Mouse (Mus musculus): Measurements from ENCODE around the gene Bora.
"Not testable (repeated sequence)": the region's sequence is repeated elsewhere in the genome, so short reads cannot be mapped to it uniquely, and the experiment has no call there.

The Bora gene

GRCm38 (mm10) chr14:99046031-99046781, at the start of gene Bora, which contains the start of gene Mzt1:
Bora (plus strand) TSS chr14:99046222.
Mzt1 (minus strand) TSS chr14:99046134.
- DNase-seq, result peak; percentile 94 to 97

GRCm38 (mm10) chr14:99010224-99010919, 35.6 kb upstream of the Bora start:
- DNase-seq, result peak; percentile 66 to 68

GRCm38 (mm10) chr14:99010920-99011313, 35.1 kb upstream of the Bora start:
- DNase-seq, result peak in 1 of 2 experiments; percentile 8

- no peak for DNase-seq
Observed at GRCm38 (mm10) chr14:99018691-99019090, 27.3 kb upstream of the Bora start.

DNA sequence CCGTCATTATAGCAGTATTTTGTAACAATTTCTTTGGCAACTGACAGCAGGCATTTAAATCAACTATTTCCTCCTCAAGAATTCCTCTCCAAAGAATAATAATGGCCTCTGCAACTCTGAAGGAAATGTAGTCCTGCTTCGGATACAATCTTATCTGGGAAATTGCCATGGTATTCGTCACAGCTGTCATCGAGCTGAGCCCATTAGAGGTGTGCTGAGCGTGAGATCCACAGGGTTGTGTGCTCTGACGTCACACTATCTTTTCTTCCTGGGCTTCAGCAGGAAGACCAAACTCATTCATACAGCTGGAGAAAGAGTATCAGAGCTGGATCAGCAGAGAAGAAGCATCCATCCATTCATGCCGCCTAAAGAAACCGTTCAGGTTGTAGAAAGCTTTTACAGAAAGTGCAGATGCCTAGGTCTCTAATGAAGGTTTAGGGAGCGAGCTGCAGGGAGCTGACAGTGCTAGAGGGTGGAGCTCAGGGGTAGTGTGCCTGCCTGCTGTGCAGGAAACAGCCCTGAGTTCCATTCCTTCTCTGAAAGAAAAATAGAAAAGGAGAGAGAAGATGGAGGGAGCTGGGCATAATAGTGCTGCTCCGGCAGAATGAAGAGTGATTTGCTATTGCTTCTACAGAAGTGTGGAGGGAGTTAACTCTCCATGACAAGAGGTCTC, 26.8 kb upstream of the Bora start:
- no peak for DNase-seq

GRCm38 (mm10) chr14:99022346-99023086, 23.5 kb upstream of the Bora start:
- peak in 1 of 2 experiments; percentile 46 for DNase-seq

- no peak for DNase-seq
Observed at GRCm38 (mm10) chr14:99029987-99030386, 16.0 kb upstream of the Bora start.

DNA sequence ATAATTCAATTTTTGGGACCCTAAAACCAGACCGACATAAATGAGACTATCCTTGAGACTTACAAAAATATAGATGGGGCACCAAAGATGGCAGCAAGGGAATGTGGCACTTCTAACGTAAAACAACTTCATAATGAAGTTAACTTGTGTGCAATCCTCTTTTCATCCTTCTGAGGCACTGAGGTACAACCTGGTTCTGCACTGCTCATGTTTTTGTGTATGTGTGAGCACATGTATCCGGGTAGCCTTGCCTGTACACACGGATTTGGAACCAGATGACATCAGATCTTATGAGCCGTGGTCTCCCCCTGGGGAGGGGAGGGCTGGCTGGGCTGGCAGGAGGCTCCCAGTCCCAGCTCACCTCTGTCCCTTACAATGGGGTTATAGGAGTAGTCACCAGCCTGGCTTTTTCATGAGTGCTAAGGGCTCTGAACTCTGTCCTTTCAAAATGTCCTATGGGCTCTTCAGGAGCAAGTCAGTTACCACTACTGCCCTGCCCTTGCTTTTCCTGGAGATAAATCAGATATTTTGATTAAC, 14.6 kb upstream of the Bora start:
- no peak for DNase-seq

DNA sequence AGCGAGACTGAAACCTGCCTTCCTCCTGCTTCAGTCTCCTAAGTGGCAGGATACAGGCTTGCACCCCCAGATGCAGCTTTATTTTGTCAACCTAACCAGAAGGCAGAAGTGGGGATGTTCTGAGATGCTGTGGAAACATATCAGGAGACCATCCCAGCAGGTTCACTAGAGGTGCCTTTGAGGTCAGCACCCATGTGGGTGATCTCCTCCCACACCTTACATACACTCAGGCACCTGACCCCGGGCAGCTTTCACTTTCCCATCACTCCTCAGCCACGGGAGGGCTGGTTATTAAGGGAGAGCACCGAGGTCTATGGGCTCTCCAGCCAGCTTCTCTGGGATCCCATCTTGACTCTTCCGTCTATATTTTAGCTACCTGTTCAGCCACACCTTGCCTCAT, 13.4 kb upstream of the Bora start:
- no peak for DNase-seq

- DNase-seq, result not testable (repeated sequence)
Observed at GRCm38 (mm10) chr14:99034851-99035250, 11.2 kb upstream of the Bora start.

- no peak for DNase-seq
Observed at GRCm38 (mm10) chr14:99036039-99036438, 10.0 kb upstream of the Bora start.

GRCm38 (mm10) chr14:99037703-99038102, 8.3 kb upstream of the Bora start:
- no peak for DNase-seq

- not testable (repeated sequence) for DNase-seq
Observed at GRCm38 (mm10) chr14:99039308-99039707, 6.7 kb upstream of the Bora start.

DNA sequence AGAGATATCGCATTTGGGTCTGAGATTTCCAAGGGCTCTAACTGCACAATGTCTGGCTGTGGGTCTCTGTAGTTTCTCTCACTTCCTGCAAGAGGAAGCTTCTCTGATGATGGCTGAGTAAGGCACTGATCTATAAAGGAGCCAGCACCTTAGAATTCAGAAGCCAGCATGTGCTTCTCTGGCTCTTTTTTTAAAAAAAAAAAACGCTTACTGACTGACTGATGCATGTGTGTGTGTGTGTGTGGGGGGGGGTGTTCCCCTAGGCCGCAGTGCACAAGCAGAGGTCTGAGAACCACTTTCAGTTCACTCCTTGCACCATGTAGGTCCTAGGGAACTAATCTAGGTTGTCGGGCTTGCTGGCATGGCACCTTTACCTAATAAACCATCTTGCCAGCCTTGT, 4.6 kb upstream of the Bora start:
- DNase-seq, result no peak

- DNase-seq, result no peak
Observed at GRCm38 (mm10) chr14:99043499-99043898, 2.5 kb upstream of the Bora start.

DNA sequence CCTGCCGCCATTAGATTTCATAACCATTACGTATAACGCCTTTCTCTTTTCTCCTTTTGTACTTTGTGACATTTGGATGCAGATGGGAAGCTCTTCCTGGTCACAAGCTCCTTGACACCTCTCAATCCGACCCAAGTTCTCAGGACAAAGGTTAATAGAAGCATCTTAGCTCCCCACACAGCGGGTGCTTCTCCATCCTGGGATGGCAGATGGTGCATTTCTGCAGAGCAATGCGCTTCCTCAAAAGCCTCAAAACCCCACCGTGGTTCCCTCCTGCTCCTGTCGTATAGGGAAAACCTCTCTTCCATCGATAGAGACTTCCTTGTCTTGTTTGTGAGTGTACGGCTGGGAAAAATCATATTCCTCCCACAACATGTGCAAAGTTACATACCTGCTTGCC, 1.9 kb upstream of the Bora start:
- peak; percentile 27 to 56 for DNase-seq

GRCm38 (mm10) chr14:99044718-99045117, 1.3 kb upstream of the Bora start:
- no peak for DNase-seq

GRCm38 (mm10) chr14:99045378-99046030, 518 bp upstream of the Bora start:
- no peak for DNase-seq

DNA sequence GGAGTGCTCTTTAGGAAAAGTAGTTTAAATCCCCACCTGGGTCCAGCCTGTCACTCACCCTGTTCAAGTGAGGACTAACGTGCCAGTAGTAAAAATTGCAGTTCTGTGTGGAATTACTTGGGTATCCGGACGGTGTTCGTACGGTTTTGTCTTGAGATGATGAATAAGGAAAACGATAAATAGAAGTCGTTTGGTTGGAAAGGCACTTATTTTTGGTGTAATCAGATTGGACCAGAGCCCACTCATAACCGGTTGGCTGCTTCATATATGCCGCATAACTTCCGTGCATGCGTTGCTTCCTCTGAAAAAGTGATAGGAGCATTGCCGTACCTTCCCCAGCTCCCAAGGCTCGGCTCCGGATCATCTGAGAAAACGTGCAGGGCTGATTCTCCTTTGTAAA, 760 bp downstream of the Bora start:
- peak in 1 of 2 experiments; percentile 17 for DNase-seq

GRCm38 (mm10) chr14:99058959-99059586, 13.1 kb downstream of the Bora start:
- DNase-seq, result peak; percentile 35 to 56

GRCm38 (mm10) chr14:99060616-99061015, 14.6 kb downstream of the Bora start:
- DNase-seq, result peak in 1 of 2 experiments; percentile 31

Data from cerebellum, postnatal 10 days (tissue).